Mouse (Mus musculus): ENCODE data around the gene Sulf2. TPM values are rescaled to one million over a fixed set of nuclear protein-coding genes. Genes with fewer than 3 reads are reported as not detected.
"Not testable (repeated sequence)": the region's sequence is repeated elsewhere in the genome, so short reads cannot be mapped to it uniquely, and the experiment has no call there.

The Sulf2 gene
- 100 to 1,000 TPM; 192 to 224 TPM for total RNA-seq (2021)
- long read RNA-seq, full-length matches to known transcripts, result 64 of 103 reads
- long read RNA-seq, partial matches to known transcripts, result 24 of 103 reads
- long read RNA-seq, other reads (novel, unspliced or antisense), result 15 of 103 reads

GRCm38 (mm10) chr2:166155454-166155815 lies at the start of gene Sulf2:
TSS of gene Sulf2 (minus strand) at chr2:166155663.
- peak; percentile 74 to 84 for DNase-seq (ENCODE audit: low spot score in 2 of 2)

GRCm38 (mm10) chr2:166204174-166204573 lies 48.7 kb upstream of the Sulf2 start:
- no peak for DNase-seq (ENCODE audit: low spot score in 2 of 2)

DNA sequence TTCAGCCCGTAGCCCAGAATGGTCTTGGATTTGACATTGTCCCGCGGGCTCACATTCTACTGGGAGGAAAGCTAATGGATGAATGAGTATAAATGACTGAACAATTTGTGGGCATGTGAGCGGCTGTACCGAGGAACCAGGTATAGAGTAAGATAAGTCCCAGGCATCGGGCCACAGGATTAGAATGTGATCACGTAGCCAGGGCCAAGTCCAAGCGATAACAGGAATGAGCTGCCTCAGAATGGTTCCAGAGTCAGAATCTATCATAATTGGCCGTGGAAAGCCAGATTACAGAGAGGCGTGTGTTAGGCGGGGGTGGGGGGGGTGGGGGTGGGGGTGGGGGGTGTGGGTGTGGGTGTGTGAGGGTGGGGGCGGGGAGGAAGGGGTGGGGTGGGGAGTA lies 48.2 kb upstream of the Sulf2 start:
- no peak for DNase-seq (ENCODE audit: low spot score in 2 of 2)

DNA sequence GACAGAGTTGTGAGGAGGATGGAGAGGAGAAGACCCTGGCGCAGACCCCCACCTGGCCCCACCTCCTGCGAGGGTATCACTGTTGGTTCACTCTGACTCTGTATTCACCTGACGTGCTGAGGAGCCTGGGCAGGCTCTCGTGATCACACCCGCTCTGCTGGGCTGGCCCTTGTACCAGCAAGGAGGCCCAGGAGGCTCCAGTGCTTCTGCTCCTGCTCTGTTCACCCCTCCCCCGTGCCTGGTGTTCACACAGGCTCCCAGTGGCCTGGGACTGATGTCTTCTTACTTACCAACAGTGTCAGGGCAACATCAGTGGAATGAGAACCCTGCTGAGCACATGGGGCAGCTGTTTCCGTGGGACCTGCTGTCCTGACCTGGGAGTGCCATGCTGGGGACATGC lies 42.5 kb upstream of the Sulf2 start:
- no peak for DNase-seq (ENCODE audit: low spot score in 2 of 2)

GRCm38 (mm10) chr2:166197064-166197463 lies 41.6 kb upstream of the Sulf2 start:
- DNase-seq (ENCODE audit: low spot score in 2 of 2), result no peak

GRCm38 (mm10) chr2:166196080-166196786 lies 40.8 kb upstream of the Sulf2 start:
- no peak for DNase-seq (ENCODE audit: low spot score in 2 of 2)

DNA sequence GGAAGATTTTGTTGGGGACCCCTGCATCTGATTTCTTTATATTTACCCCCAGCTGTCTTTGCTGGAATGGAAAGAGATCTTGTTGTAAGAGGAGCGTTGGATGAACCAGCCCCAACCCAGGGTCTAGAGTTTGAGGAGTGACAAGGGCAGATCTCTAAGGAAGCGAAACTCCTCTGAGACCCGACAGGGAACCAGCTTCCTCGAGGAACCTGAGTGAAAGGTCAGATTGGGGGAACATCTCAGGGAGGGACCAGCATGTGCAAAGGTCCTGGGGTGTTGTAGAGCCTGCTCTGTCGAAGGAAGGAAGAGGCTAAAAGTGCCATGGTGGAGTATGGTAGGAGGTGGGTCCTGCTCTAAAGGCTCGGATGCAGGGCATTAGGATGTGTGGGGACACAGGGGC lies 39.6 kb upstream of the Sulf2 start:
- DNase-seq (ENCODE audit: low spot score in 2 of 2), result no peak

DNA sequence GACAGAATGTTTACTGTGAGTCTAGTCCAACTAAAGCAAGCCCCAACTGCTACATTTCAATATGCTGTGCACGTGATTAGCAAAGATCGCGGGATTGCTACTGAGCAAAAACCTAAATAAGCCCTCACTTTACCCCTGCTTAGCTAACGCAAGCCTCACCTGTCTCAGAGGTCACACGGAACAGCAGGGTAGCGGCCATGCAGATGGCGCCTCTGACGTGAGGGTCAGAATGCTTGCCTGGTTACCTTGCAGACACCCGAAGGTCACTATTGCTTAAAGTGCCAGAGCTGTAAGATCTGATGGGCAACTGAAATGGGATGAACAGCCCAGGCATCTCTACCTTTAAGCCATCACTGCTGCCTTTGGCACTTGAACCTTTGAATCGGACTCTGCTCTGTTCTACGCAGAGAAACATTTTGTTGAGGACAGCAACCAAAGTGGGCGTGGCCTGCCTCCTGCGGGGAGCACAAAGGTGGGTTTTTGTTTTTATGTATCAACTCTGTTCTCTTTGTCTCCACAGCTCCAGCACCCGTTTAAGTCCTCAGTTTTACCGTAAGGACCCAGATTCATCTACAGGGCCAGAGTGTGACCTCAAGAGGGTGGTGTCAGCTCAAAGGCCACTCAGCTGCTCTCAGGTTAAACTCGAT lies 38.8 kb upstream of the Sulf2 start:
- no peak for DNase-seq (ENCODE audit: low spot score in 2 of 2)

DNA sequence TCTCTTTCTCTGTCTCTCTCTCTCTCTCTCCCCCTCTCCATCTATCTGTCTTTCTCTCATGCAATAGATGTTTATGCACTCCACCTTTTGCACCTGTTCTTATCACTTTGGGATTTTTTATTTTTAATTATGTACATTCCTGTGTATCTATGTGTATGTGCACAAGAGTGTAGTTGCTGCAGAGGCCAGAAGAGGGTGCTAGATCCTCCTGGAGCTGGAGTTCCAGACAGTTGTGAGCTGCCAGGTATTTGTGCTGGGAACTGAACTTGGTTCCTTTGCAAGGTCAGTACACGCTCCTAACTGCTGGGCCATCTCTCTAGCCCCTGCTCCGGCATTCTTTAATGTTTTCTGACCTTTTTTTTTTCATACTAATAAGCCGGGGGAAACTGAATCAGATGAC lies 38.0 kb upstream of the Sulf2 start:
- DNase-seq (ENCODE audit: low spot score in 2 of 2), result no peak

DNA sequence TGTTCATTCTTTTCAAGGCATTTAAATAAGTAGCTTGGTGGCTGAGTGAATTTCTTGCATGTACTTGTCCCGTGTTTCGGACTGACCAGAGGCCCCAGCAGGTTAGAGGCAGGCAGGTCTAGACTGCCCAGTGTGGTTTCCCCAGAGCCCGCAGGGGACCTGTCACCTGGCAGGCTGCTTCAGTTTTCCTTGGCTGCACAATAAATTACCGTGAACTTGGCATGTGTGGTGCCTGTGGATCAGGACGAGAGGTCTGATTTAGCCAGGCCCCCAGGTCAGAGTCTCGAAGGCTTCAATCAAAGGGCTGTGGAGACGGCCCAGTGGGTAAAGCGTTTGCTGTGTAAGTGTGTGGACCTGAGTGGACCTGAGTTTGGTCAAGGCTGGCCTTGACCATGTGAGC lies 35.4 kb upstream of the Sulf2 start:
- DNase-seq (ENCODE audit: low spot score in 2 of 2), result no peak

- no peak for DNase-seq (ENCODE audit: low spot score in 2 of 2)
These were observed 33.7 kb upstream of the Sulf2 start for GRCm38 (mm10) chr2:166189191-166189590.

- peak in 1 of 2 experiments; percentile 47 for DNase-seq (ENCODE audit: low spot score in 2 of 2)
These were observed 32.5 kb upstream of the Sulf2 start for GRCm38 (mm10) chr2:166187874-166188453.

GRCm38 (mm10) chr2:166187319-166187718 lies 31.9 kb upstream of the Sulf2 start:
- DNase-seq (ENCODE audit: low spot score in 2 of 2), result not testable (repeated sequence)

DNA sequence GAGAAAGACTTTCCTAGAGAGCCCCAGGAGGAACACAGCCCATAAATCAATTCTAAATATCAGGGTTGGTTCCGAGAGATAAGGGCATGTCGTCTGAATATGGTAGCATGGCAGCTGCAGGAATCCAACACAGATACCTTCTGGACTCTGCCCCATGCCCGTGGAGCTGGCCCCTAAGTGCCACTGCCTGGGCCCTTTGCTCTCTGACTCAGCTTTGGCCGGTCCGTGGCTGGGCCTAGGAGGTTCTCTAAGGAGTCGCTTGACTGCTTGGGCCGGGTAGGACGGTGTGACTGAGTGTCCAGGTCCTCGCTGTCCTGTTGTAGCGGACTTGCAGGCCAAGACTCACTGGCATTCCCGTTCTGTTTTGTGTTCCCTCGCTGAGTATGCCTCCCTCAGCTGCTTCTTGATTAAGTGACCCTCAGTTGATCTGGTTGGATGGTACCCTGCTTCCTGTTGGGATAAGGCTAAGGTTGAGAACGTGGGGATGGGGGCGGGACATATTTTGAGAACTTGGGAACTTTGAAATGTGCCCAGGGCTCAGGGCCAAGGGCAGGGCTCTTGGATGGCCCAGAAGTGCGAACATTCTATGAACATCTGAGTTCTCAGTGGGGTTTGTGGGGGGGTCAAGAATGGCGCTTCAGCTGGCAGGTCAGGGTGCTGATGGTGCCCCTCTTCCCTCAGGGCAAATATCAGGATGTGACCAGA lies 30.9 kb upstream of the Sulf2 start:
- no peak for DNase-seq (ENCODE audit: low spot score in 2 of 2)

DNA sequence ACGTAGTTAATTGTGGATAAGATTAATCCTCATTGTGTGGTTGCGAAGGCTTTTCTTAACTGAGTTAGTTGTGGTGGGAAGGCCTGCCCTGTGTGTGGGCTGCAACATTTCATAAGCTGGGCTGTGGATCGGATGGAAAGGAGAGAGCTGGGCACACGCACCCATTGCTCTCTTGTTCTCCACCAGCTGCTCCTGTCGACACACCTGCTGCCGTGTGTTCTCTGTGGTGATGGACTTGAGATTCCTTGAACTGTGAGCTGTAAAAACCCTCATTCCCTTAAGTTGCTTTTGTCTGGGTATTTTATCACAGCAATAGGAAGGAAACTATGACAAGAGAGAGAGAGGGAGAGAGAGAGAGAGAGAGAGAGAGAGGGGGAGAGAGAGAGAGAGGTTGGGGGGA lies 30.3 kb upstream of the Sulf2 start:
- no peak for DNase-seq (ENCODE audit: low spot score in 2 of 2)

GRCm38 (mm10) chr2:166184417-166184816 lies 29.0 kb upstream of the Sulf2 start:
- DNase-seq (ENCODE audit: low spot score in 2 of 2), result no peak

- DNase-seq (ENCODE audit: low spot score in 2 of 2), result no peak
These were observed 26.7 kb upstream of the Sulf2 start for GRCm38 (mm10) chr2:166182009-166182685.

DNA sequence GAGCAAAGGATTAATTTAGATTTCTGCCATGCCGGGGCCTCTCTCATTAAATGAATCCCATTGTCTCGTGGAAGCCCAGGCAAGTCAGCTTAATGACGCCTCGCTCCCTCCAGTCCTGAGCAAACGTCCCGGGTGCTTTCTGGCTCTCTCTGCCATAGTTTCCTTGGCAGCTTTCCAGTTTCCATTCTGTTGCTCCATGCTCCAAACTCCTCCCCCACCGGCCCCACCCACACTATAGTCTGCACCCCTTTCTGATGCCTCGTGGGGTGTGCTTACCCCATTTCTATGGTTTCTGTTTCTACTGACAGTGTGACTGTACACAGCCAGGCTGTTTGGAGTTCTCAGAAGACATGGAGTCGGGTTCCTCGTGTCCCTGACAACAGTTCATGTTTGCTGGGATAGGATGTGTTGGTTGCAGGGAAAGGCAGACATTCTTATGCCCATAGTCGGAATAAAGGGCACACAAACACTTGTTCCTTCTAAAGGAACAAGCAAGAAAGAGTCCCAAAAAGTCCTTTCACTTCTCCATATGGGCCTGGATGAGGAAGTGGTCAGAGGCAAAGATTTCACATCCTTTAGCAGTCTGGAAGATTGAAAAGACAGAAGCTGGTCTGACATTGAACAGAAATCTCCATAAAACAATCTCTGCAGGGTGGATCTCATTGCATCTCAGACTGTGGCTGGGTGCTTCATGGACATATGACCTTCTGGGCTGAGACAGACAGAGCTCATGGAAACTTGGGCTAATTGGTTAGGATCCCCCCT lies 25.5 kb upstream of the Sulf2 start:
- peak; percentile 37 to 52 for DNase-seq (ENCODE audit: low spot score in 2 of 2)

- DNase-seq (ENCODE audit: low spot score in 2 of 2), result no peak
These were observed 24.7 kb upstream of the Sulf2 start for GRCm38 (mm10) chr2:166180136-166180649.

- no peak for DNase-seq (ENCODE audit: low spot score in 2 of 2)
These were observed 24.1 kb upstream of the Sulf2 start for GRCm38 (mm10) chr2:166179457-166180101.

Data from layer of hippocampus, postnatal 10 days (tissue).